Mouse (Mus musculus) liver, embryonic 12.5 days (tissue): Measurements from ENCODE around the gene P4hb. TPM values are rescaled to one million over a fixed set of nuclear protein-coding genes. Genes with fewer than 3 reads are reported as not detected.

Experiments
- ATAC-seq: fragments of 200-750 bp; cut with Nextera tagmentation; 2 replicates; pipeline ENCODE4 v1.8.0; 2017; ENCODE audit warnings: moderate number of reproducible peaks, mild to moderate bottlenecking, moderate library complexity
- H3K27ac ChIP-seq: fragments of 300-500 bp; sonication (generic); 2 replicates; pipeline ENCODE4 v1.5.1; 2016; ENCODE audit warnings: mild to moderate bottlenecking
- H3K27me3 ChIP-seq: fragments of 300-500 bp; sonication (generic); replicated peaks from 2 replicates; pipeline ENCODE4 v1.6.1; 2016; ENCODE audit warnings: mild to moderate bottlenecking, moderate library complexity
- H3K36me3 ChIP-seq: fragments of 300-500 bp; sonication (generic); 2 replicates; pipeline ENCODE4 v1.6.1; 2016; ENCODE audit warnings: mild to moderate bottlenecking, moderate library complexity
- H3K4me1 ChIP-seq: fragments of 300-500 bp; sonication (generic); 2 replicates; pipeline ENCODE4 v1.6.1; 2016
- H3K4me2 ChIP-seq: fragments of 300-500 bp; sonication (generic); 2 replicates; pipeline ENCODE4 v1.6.1; 2016; ENCODE audit warnings: mild to moderate bottlenecking, moderate library complexity
- H3K4me3 ChIP-seq: fragments of 300-500 bp; sonication (generic); 2 replicates; pipeline ENCODE4 v1.5.1; 2016; ENCODE audit warnings: mild to moderate bottlenecking, moderate library complexity
- H3K9ac ChIP-seq: fragments of 300-500 bp; sonication (generic); 2 replicates; pipeline ENCODE4 v1.6.1; 2016; ENCODE audit warnings: mild to moderate bottlenecking, moderate library complexity
- H3K9me3 ChIP-seq: fragments of 300-500 bp; sonication (generic); replicated peaks from 2 replicates; pipeline ENCODE4 v1.6.1; 2016; ENCODE audit warnings: mild to moderate bottlenecking, moderate library complexity
- WGBS: fragments of 180-500 bp; shearing (Covaris S2); methylation state at CpG from one replicate; pipeline ENCODE4 v1.1.7; 2016; ENCODE audit not compliant: insufficient replicate concordance; 5-methylcytosine and 5-hydroxymethylcytosine counted together
- polyA plus RNA-seq: library from polyadenylated mRNA; unstranded; fragments of >200 nt; fragmentation: Nextera tagmentation; extraction: Ambion mirVana; gene quantifications from 2 replicates; pipeline ENCODE4 v1.2.1, GENCODE M21; 2016

Gene P4hb
- polyA plus RNA-seq, 1 experiment from 2014 or later: 468 TPM

- H3K4me3 ChIP-seq: no peak overlapping the region
- peaks cover 18% of the 10 kb centered on the region for H3K27me3 ChIP-seq
- H3K9ac ChIP-seq: no peak overlapping the region
- 35% methylated on average over 6 of the region's 6 CpGs for WGBS
- H3K36me3 ChIP-seq: peaks cover 65% of the 10 kb centered on the region
- no peak for ATAC-seq
- no peak overlapping the region for H3K4me2 ChIP-seq
- H3K27ac ChIP-seq: no peak overlapping the region
- H3K9me3 ChIP-seq: no peaks in the 10 kb centered on the region
- peaks cover 47% of the 10 kb centered on the region for H3K4me1 ChIP-seq
These were observed 39.7 kb upstream of the P4hb start for GRCm38 (mm10) chr11:120612763-120613162.

- H3K36me3 ChIP-seq: peaks cover 77% of the 10 kb centered on the region
These were observed 37.5 kb upstream of the P4hb start for GRCm38 (mm10) chr11:120610477-120611046.

GRCm38 (mm10) chr11:120609250-120609649 is 36.2 kb upstream of the P4hb start:
- H3K27ac ChIP-seq: peak overlapping the region; percentile 15
- ATAC-seq: peak; percentile 69
- no peak overlapping the region for H3K4me3 ChIP-seq
- H3K4me1 ChIP-seq: peaks cover 41% of the 10 kb centered on the region
- no peaks in the 10 kb centered on the region for H3K9me3 ChIP-seq
- peak overlapping the region; percentile 33; the same call in 1 of the 2 replicates for H3K9ac ChIP-seq
- peaks cover 79% of the 10 kb centered on the region for H3K36me3 ChIP-seq
- 26% methylated on average over 8 of the region's 8 CpGs for WGBS
- H3K27me3 ChIP-seq: peaks cover 22% of the 10 kb centered on the region
- H3K4me2 ChIP-seq: peak overlapping the region; percentile 60

More at GRCm38 (mm10) chr11:120610477-120611046, 37.5 kb upstream of the P4hb start:
- peaks cover 41% of the 10 kb centered on the region for H3K4me1 ChIP-seq
- 76% methylated on average over 9 of the region's 9 CpGs for whole genome bisulfite sequencing
- H3K4me2 ChIP-seq: no peak overlapping the region
- ATAC-seq: no peak
- H3K4me3 ChIP-seq: no peak overlapping the region
- H3K9me3 ChIP-seq: no peaks in the 10 kb centered on the region
- peaks cover 22% of the 10 kb centered on the region for H3K27me3 ChIP-seq
- H3K9ac ChIP-seq: no peak overlapping the region
- H3K27ac ChIP-seq: no peak overlapping the region

- Histone ChIP-seq H3K9me3 (no peaks in the 10 kb centered on the region), H3K9ac (peak within 1 kb of the TSS; percentile 33; the same call in 1 of the 2 replicates), H3K4me2 (peak within 1 kb of the TSS; percentile 60), H3K27me3 (peaks cover 22% of the 10 kb centered on the region), H3K36me3 (peaks cover 79% of the 10 kb centered on the region), H3K4me1 (peaks cover 49% of the 10 kb centered on the region), H3K4me3 (peak within 1 kb of the TSS; percentile 38), H3K27ac (peak within 1 kb of the TSS; percentile 29)
- 23% methylated on average over 45 of the region's 45 CpGs for WGBS
- ATAC-seq: no peak
These were observed 35.4 kb upstream of the P4hb start, which contains the start of gene Npb for GRCm38 (mm10) chr11:120608241-120609034. Npb (plus strand) TSS chr11:120608477.

GRCm38 (mm10) chr11:120606764-120607163 is 33.7 kb upstream of the P4hb start:
- 70% methylated on average over 4 of the region's 4 CpGs for WGBS
- Histone ChIP-seq H3K4me2 (no peak overlapping the region), H3K9me3 (no peaks in the 10 kb centered on the region), H3K36me3 (peaks cover 79% of the 10 kb centered on the region), H3K4me3 (no peak overlapping the region), H3K9ac (no peak overlapping the region), H3K27me3 (peaks cover 22% of the 10 kb centered on the region), H3K27ac (peak overlapping the region; percentile 20), H3K4me1 (peaks cover 66% of the 10 kb centered on the region)
- ATAC-seq: no peak

- 85% methylated on average over 7 of the region's 7 CpGs for WGBS
These were observed 32.6 kb upstream of the P4hb start for GRCm38 (mm10) chr11:120605667-120606066.

GRCm38 (mm10) chr11:120603545-120603944 is 30.5 kb upstream of the P4hb start:
- 15% methylated on average over 2 of the region's 2 CpGs for WGBS
- H3K9me3 ChIP-seq: no peaks in the 10 kb centered on the region
- peak overlapping the region; percentile 78 for H3K27ac ChIP-seq
- peaks cover 75% of the 10 kb centered on the region for H3K4me1 ChIP-seq
- H3K4me3 ChIP-seq: peak overlapping the region; percentile 22; the same call in 1 of the 2 replicates
- ATAC-seq: peak; percentile 81
- peaks cover 12% of the 10 kb centered on the region for H3K27me3 ChIP-seq
- peaks cover 72% of the 10 kb centered on the region for H3K36me3 ChIP-seq
- peak overlapping the region; percentile 57 for H3K4me2 ChIP-seq
- H3K9ac ChIP-seq: peak overlapping the region; percentile 50

More at GRCm38 (mm10) chr11:120605667-120606066, 32.6 kb upstream of the P4hb start:
- Histone ChIP-seq H3K27me3 (peaks cover 22% of the 10 kb centered on the region), H3K4me2 (no peak overlapping the region), H3K9me3 (no peaks in the 10 kb centered on the region), H3K4me3 (no peak overlapping the region), H3K27ac (no peak overlapping the region), H3K4me1 (peaks cover 70% of the 10 kb centered on the region), H3K36me3 (peaks cover 77% of the 10 kb centered on the region), H3K9ac (no peak overlapping the region)
- ATAC-seq: no peak

GRCm38 (mm10) chr11:120600716-120601115 is 27.7 kb upstream of the P4hb start:
- Histone ChIP-seq H3K4me3 (no peak overlapping the region), H3K4me1 (peaks cover 74% of the 10 kb centered on the region), H3K27me3 (no peaks in the 10 kb centered on the region), H3K27ac (0 out of 2 replicates have a peak overlapping the region, but pooled peaks have one; percentile 22), H3K9ac (no peak overlapping the region), H3K4me2 (no peak overlapping the region), H3K9me3 (no peaks in the 10 kb centered on the region), H3K36me3 (peaks cover 74% of the 10 kb centered on the region)
- no peak for ATAC-seq
- 76% methylated on average over 3 of the region's 3 CpGs for WGBS

GRCm38 (mm10) chr11:120598990-120599549 is 26.0 kb upstream of the P4hb start:
- Histone ChIP-seq H3K27ac (peak overlapping the region; percentile 96), H3K9ac (peak overlapping the region; percentile 80), H3K4me2 (peak overlapping the region; percentile 93), H3K9me3 (no peaks in the 10 kb centered on the region), H3K4me3 (peak overlapping the region; percentile 95), H3K36me3 (peaks cover 73% of the 10 kb centered on the region), H3K27me3 (no peaks in the 10 kb centered on the region), H3K4me1 (peaks cover 78% of the 10 kb centered on the region)
- no peak for ATAC-seq
- 42% methylated on average over 17 of the region's 17 CpGs for WGBS

- peak; percentile 97 for ATAC-seq
- H3K27me3 ChIP-seq: no peaks in the 10 kb centered on the region
- H3K4me1 ChIP-seq: peaks cover 78% of the 10 kb centered on the region
- peak within 1 kb of the TSS; percentile 96 for H3K27ac ChIP-seq
- peak within 1 kb of the TSS; percentile 100 for H3K9ac ChIP-seq
- WGBS: 1% methylated on average over 88 of the region's 88 CpGs
- peak within 1 kb of the TSS; percentile 95 for H3K4me3 ChIP-seq
- H3K9me3 ChIP-seq: no peaks in the 10 kb centered on the region
- peak within 1 kb of the TSS; percentile 93 for H3K4me2 ChIP-seq
- peaks cover 73% of the 10 kb centered on the region for H3K36me3 ChIP-seq
These were observed 25.4 kb upstream of the P4hb start, which contains the start of the genes Alyref and Anapc11 for GRCm38 (mm10) chr11:120598283-120598989. Alyref (minus strand) TSS chr11:120598365. Anapc11 (plus strand) TSS chr11:120598421.
